Mouse (Mus musculus): ENCODE results near the gene Slco1a6. TPM values are rescaled to one million over a fixed set of nuclear protein-coding genes. Genes with fewer than 3 reads are reported as not detected.

Slco1a6 gene
- 0.17 TPM for polyA plus RNA-seq (2014; fragmentation: Illumina TruSeq; extraction: RNeasy Lipid Tissue Mini Kit (QIAGEN cat#74804); ENCODE audit: low read depth, low replicate concordance)

DNA sequence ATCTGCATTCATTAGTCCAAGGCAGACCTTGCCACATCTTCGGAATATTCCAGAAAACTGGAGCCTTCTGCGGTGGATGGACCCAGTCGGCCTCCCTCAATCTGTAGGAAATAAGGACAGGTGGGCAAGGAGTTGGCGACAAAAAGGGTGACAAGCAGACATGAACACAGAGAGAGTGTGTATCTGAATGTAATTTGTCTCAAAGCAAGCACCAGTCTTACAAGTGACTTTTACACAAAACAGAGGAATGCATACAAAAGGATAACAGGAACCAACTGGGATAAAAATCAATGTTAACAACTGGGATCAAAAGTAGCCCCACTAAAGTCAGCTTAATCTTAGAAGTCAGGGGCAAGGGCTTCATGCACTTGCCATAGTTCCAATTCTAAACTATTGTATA is at the start of gene Slco1a6:
Gene Slco1a6 (minus strand): TSS at position 101 of the 400 bp plus-strand sequence.

Other genes with a start within 250 kb of the Slco1a6 start
- not detected for gene Gm6614, start 197.1 kb downstream of the Slco1a6 start, polyA plus RNA-seq (2014; fragmentation: Illumina TruSeq; extraction: RNeasy Lipid Tissue Mini Kit (QIAGEN cat#74804); ENCODE audit: low read depth, low replicate concordance)
- gene Iapp, start 89.9 kb upstream of the Slco1a6 start, polyA plus RNA-seq (2014; fragmentation: Illumina TruSeq; extraction: RNeasy Lipid Tissue Mini Kit (QIAGEN cat#74804); ENCODE audit: low read depth, low replicate concordance), result 2.9 TPM
- 11.8 TPM for gene Slco1a5, start 114.5 kb upstream of the Slco1a6 start, polyA plus RNA-seq (2014; fragmentation: Illumina TruSeq; extraction: RNeasy Lipid Tissue Mini Kit (QIAGEN cat#74804); ENCODE audit: low read depth, low replicate concordance)
- gene Pyroxd1, start 137.1 kb upstream of the Slco1a6 start, polyA plus RNA-seq (2014; fragmentation: Illumina TruSeq; extraction: RNeasy Lipid Tissue Mini Kit (QIAGEN cat#74804); ENCODE audit: low read depth, low replicate concordance), result 13.6 TPM
- 23.4 TPM for gene Recql, start 178.6 kb upstream of the Slco1a6 start, polyA plus RNA-seq (2014; fragmentation: Illumina TruSeq; extraction: RNeasy Lipid Tissue Mini Kit (QIAGEN cat#74804); ENCODE audit: low read depth, low replicate concordance)
- 31.7 TPM for gene Golt1b, start 178.7 kb upstream of the Slco1a6 start, polyA plus RNA-seq (2014; fragmentation: Illumina TruSeq; extraction: RNeasy Lipid Tissue Mini Kit (QIAGEN cat#74804); ENCODE audit: low read depth, low replicate concordance)
- gene Spx, start 204.9 kb upstream of the Slco1a6 start, polyA plus RNA-seq (2014; fragmentation: Illumina TruSeq; extraction: RNeasy Lipid Tissue Mini Kit (QIAGEN cat#74804); ENCODE audit: low read depth, low replicate concordance), result 3.7 TPM

Measured in adipose tissue, adult 10 weeks (tissue).